Mouse (Mus musculus): ENCODE data around the gene Anks1b.

Gene Anks1b

DNA sequence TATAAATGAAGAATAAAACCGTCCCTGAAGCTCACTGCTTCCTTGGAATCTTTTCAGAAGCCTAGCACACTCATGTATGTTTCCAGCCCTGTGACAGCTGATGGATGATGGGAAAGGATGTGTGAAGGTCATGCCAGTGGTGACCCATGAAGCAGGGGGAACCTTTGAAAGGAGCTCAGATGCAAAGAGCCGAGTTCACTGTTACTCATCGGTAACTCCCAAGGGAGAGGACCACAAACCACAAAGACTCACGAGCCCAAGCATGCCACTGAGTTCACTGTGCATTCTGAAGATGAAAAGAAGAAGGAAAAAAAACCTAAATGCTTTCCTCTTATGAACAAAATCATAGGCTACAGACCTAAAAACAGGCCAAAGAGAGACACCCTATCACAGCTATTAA, 859.5 kb downstream of the Anks1b start:
- DNase-seq (ENCODE audit: low spot score) = no peak

DNA sequence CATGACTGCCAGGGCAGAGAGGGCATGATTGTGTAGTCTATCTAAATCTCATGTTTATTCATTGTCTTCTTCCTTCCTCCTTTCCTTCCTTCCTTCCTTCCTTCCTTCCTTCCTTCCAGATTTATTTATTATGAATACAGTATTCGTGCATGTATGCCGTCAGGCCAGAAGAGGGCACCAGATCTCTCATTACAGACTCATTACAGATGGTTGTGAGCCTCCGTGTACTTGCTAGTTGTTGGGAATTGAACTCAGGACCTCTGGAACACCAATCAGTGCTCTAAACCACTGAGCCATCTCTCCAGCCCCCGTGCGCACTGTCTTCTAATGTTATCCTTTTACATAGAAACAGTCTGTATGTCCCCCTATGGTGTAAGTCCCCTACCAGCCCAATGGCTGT, 860.3 kb downstream of the Anks1b start:
- DNase-seq (ENCODE audit: low spot score) = no peak

DNA sequence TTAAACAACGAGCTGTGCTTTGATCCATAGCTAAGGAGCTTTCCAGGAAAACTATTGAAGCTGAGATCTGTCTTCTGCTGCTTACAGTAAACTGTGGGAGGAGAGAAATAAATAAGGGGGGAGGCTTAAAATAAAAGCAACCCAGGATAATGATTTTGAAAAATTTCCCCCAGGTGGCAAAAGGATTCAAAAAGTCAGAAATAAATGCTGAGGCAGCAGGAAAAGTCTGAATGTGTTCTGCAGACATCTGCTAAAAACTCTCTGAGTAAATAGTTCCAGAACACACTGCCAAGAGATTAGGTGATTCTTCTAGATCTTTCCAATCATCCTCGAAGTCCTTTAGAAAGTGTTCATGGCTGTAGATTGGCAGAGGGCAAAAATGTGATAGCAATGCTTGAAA, 865.2 kb downstream of the Anks1b start:
- DNase-seq (ENCODE audit: low spot score) = no peak

DNA sequence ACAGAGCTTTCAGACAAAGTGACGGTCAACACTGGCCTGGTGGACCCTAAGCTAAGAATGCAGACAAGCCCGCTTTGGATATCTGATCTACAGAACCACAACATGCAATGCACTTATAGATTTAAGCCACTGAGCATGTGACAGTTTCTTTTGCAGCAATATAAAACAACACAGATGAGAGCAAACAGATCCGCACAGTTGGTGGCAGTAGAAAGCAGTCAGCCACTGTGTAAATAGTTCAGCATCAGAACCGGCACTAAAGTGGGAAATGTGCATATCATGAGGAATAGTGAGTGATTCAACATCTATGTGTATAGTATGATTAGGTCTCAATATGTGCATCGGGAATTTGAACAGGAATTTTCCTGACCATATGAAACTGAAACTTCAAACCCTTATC, 867.6 kb downstream of the Anks1b start:
- DNase-seq (ENCODE audit: low spot score) = no peak

DNA sequence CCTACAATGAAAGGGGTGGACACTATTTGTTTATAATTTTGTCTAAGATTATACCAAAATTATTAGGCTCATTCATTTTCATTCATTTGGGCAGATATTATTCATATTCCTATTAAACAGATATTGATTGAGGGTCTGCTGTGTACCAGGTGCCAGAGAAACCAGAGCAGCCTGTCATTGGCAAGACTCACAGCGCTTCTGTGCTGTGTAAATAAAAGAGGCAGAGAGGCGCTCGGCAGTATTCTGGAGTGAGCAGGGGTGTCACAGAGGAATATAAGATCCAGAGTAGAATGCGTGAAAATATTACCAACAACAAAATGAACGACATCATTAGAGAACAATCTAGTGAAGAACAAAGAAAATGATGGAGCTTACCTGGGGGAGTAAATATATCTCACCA, 878.6 kb downstream of the Anks1b start:
- DNase-seq (ENCODE audit: low spot score) = no peak

DNA sequence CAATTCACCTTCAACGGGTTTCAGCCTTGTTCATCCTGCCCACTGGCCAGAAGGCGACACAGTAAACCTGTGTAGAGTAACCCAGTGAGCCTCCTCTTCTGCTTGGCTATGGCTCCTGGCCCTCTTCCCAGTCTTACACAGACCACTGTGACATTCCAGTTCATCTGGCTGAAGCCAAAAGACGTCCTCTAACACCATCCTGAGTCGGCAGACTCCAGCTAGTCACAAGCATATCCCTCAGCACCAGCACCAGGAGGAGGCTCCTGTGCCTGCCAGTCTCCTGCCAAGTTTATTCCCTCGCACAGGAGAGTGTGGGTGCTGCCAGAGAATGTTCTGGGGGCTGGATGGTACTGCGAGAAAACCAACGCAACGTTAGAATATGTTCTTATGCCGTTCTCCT, 879.8 kb downstream of the Anks1b start:
- no peak for DNase-seq (ENCODE audit: low spot score)

DNA sequence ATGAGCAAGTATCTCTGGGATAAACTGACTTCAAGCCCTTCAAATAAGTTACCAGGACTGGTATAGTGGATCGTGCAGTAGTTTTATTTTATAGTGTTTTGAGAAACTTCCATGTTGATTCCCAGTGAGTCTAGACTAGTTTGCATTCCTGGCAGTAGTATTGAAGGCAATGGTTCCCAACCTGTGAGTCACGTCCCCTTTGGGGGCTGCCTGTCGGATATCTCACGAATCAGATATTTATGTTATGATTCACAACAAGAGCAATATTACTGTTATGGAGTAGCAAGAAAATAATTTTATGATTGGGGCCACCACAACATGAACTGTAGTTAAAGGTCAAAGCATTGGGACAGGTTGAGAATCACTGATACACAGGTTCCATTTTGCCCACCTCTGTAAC, 884.5 kb downstream of the Anks1b start:
- DNase-seq (ENCODE audit: low spot score) = no peak

DNA sequence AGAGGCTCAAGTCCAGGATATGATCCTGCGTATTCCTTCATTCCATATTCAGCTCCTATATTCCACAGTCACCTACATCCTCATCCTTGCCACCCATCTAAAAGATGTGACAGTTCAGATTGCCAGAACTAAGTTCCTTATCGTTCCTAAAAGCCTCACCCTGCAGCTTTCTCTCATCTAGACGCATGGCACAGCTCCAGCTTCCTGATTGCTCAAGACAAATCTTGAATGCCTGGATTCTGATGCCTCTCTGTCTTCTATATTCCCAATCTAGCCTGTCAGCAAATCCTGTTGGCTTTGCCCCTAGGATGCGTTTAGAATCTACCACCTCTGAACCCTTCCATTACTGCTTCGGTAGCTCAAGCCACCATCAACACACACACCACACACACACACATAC, 886.6 kb downstream of the Anks1b start:
- no peak for DNase-seq (ENCODE audit: low spot score)

DNA sequence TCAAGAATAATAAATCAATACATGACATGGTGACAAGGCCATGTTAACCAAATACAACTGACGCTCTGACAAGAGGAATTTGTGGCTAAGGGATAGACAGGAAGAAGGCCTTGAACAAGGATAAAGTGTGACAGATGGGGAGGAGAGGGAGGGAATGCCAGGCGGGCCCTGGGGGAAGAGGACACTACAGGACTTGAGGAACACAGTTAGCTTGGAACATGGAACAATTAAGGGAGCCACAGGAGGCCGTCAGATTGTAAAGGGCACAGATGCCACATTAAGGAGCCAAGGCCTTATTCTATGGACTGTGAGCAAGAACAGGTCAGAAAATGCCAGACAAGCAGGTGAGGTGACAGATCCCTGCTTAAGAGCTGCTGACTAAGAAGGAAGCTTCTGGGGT, 893.0 kb downstream of the Anks1b start:
- no peak for DNase-seq (ENCODE audit: low spot score)

DNA sequence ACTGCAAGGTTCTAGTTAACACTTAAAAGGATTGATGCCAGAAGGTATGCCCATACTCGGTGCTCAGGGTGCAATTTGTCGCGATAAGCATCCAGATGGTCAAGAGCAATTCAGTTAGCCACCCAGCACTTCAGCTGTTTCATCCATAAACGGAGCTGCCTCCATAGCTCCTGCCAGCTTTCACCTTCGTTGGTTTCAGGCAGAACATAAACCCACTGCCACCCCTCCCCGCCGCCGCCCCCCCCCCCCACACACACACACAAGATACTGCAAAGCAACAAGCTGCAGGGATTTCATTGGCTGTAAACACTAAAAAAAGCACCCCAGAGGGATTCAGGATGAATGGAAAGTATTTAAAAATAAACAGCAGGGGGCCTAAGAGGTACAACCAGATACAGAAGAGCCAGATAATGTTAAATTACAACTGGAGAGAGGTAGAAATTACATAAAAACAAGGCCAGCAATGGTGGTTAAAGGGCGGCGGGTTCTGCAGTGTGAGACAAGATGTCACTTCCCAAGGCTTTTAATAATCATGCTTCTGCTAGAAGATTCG, 897.2 kb downstream of the Anks1b start:
- no peak for DNase-seq (ENCODE audit: low spot score)

DNA sequence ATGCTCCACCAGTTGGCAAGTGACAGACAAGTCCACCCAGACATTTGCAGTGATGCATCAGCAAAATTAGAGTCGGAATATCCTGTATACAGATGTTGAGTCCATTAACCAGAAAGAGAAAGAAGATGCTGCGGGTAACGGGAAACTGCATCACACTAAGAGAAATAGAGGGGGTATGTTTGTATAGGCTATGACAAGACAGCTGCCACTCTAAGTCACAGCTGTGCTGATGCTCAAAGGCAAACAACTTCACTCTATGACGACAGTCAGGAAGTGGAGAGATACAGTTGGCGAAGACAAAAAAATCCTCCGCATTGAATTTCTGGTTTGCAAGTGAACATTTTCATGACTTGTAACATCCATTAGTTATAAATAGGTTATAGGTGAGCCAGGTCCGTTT, 897.7 kb downstream of the Anks1b start:
- DNase-seq (ENCODE audit: low spot score) = no peak

DNA sequence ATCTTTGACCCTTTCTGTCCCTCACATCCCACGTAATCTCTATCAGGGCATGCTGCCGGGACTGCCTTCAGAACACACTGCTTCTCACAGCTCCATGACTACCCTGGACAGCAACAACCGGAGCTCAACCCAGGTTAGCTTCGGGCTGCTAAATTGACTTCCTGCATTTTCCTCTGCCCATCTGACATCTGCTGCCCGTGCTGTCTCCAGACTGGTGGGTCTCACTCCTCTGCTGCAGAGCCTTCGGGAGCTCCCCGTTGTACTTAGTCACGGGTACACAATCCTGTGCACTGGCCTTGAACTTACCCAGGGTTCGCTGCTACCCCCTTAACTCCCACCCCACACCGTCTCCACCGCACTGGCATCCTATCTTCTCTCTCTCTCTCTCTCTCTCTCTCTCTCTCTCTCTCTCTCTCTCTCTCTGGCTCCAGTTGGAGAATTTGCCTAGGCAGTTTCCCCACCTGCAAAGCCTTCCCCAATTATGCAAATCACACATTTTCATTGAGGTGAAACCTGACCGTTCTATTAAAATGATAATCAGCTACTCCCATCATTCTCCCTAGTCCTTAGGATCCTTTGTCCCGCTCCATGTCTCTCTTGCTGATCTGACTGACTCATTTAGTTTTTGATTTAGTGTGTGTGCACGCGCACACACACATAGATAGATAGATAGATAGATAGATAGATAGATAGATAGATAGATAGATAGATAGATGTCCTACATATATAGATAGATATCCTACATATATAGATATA, 898.3 kb downstream of the Anks1b start:
- no peak for DNase-seq (ENCODE audit: low spot score)

DNA sequence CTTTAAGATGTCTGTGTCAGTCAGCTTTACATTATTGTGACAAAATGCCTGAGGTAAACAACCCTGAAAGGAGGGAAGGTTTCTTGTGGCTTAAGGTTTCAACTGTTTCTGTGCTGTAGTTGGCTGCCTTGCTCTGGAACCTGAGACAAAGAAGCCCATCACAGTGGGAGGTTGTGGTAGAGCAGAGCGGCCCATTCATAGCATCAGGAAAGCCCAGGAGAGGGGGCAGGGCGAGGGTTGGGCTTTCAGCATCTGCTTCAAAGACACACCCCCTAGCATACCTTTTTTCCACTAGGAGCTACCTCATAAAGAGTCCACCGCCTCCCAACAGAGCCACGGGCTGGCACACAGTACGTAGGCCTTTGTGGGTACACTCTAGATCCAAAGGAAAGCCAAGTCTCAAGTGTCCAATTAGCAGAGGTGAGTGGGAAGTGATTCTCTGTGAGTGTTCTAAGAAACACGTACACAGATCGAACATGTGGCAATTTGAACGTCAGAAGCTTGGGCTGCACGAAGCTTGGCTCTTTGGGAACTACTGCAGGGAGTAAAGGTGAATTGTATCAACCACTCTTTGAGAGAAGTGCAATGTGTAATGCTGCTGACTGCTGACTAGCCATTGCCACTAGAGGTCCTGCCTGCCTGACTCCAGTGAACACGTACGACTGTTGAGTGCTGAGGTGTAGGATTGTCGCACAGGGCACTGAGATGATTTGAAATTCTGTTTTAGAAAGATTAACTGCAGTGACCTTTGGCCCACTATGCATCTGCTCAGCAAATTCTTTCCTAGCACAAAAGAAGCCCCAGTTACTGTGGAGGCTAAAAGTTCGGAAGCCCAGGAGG, 906.5 kb downstream of the Anks1b start:
- DNase-seq (ENCODE audit: low spot score) = no peak

DNA sequence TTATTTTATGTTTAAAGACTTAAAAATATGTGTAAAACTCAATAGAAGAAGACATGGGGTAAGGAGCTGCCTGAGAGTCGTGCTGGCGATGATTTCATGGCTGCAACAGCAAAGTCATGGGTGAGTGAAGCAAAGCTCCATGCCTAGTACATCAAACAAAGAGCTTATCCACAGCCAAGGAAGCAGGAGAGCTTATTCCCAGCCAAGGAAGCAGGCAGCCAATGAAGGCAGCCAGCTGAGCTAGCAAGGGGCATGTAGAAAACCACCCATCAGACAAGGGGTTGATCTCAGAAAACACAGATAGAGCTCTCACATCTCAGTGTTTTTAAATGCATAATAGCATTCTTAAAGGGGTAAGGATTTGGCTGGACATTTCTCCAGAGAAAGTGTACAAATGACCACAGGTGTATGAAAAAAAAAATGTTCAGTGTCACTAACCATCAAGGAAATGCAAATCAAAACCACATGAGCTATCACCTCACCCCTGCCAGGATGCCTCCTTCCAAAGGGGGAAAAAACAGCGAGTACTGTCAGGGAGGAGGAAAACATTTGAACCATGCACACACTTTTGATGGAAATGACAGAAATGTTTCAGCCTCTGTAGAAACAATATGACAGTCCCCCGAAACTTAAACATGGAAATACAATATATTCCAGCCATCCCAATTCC, 911.8 kb downstream of the Anks1b start:
- no peak for DNase-seq (ENCODE audit: low spot score)

DNA sequence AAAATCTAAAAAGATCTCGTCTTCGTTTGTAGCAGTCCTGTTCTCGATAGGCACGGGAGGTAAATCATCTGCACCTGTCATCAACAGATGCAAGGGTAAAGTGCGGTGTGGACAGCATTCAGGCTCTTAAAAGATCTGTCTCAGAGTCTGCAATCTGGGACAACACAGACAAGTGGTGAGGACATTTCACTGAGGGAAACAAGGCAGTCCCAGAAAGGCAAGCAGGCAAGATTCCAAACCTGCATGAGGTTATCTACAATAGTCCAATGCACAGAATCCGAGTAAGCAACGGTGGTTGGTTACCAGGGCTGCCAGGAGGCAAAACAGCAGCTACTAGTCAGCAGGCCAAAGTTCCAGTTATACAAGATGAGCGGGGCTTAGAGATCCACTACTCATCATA, 912.4 kb downstream of the Anks1b start:
- no peak for DNase-seq (ENCODE audit: low spot score)

DNA sequence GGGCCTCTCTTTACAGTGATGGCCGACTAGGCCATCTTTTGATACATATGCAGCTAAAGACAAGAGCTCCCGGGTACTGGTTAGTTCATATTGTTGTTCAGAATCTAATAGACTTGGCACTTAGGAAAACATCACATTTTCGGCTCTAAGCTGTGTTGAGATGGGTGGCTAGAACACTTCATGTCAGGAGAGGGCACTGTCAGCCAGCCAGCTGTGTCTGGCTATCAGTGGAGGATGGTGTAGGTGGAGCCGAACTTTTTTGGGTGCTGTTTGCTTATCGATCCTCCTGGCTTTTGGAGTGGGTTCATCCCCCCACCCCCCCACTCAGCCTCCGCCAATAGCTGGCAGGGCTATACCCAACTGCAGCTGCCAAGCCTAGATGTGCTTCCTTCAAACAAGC, 929.8 kb downstream of the Anks1b start:
- no peak for DNase-seq (ENCODE audit: low spot score)

DNA sequence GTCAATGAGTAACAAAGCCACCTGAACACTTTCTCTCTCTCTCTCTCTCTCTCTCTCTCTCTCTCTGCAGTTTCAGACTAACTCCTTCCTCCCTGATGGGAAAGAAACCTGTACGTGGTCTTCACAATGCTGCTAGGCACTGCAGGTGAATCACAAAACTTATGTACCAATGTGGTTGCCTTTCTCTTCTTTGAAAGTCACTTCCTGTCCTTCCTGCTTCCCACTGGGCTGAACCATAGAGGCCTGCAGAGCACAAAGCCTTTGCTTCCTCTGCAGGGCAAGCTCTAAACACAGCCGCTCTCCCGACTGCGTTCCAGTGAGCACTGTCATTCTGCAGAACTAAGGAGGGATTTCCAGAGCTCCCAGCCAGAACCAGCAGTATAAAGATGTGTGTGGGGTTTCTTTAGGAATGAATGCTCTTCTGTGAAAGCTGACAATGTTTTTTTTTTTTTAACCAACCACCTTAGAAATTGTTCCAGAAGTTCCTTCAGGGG, 931.3 kb downstream of the Anks1b start:
- no peak for DNase-seq (ENCODE audit: low spot score)

DNA sequence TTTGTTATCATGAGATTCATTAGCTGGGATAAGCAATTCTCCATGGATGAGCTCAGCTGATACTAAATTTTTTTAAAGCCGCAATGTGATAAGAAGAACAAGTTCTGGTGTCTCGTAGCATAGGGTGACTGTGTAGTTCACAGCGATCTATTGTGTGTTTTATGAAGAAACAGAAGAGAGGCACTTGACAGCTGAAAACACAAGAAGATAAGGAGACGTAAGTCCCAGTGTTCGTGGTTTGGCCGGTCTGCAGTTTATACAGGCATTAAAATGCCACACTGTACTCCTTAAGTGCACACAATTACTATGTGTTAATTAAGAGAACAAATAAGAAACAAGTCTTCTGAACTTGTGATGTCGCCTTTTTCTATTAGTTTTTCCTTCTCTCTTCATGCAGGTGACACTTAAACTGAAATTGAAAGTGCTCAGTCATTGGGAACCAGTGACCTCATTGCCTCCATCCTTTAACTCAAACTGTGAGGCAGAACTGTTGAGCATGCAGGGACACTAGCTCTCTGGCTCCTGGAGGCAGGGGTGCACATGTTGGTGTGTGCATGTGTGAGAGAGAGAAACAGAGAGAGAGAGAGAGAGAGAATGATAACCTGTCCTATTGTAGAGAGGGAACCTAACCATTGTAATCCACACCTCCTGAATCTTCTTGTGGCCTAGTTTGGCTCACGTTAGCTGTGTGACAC, 935.5 kb downstream of the Anks1b start:
- DNase-seq (ENCODE audit: low spot score) = no peak

DNA sequence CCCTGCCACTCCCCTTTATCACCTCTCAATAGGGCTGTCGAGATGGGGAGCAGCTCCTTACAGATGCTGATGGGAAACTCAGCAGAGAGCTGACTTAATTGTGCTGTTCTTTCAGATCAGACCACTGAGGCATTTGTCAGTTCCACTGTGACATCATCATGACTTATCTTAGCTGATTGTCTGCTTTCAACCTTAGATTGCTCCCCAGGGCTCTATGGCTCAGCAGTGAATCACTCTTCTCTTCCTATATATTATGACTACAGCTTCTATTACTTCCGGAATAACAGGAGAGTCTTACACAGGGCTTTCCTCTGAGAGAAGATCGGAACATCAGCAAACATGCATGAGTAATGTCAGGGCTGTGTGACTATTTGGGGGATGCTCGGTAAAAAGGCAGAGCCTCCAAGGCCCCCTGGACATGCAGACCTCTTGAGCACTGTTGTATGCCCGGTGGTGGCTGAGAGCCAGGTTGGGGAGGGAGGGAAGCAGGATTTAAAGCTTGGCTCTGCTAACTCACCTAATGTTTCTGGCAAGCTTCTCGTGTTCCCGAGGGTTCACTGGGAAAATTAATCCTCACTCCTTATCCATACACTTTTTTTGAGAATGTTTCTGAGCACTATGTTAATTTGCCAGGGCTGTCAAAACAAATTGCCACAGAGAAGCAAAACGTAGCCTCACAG, 936.7 kb downstream of the Anks1b start:
- no peak for DNase-seq (ENCODE audit: low spot score)

DNA sequence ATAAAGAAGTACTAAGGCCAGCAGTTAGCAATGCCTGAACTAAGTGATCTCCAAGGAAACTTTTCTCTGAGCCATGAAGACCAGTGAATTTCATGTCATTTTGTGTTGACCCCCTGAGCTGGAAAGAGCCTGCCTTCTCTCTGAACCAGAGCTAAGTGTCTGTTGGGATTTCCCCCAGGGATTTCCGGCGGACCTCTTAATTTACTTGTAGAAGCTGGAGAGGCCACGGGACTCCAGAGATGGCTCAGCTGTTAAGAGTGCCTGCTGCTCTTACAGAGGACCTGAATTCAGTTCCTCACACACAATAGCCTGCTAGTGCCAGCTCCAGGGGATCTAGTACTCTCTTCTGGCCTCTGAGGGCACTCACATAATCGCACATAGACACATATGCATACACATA, 938.1 kb downstream of the Anks1b start:
- no peak for DNase-seq (ENCODE audit: low spot score)

DNA sequence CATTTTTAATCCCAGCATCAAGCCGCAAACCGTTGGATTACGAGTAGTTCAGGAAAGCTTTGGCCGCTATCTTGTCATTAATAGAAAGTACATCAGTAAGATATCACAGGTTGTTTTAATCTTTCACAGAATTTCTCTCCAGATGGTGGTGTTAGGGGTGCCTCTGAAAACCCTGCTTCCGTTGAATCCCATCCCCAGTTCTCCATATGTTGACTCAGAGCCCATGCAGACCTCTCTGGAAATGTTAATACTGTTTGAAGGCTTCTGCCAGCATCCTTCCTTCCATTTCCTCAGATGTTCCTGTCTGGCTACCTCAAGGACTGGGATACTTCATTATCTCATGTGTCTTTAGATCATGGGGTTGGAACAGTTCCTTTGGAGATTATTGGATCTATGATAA, 940.0 kb downstream of the Anks1b start:
- DNase-seq (ENCODE audit: low spot score) = no peak
